Mouse (Mus musculus) limb, embryonic 11.5 days (tissue): ENCODE measurements around the gene Traf3ip2. TPM values are rescaled to one million over a fixed set of nuclear protein-coding genes. Genes with fewer than 3 reads are reported as not detected.

Experiments
- ATAC-seq: fragments of 200-750 bp; cut with Nextera tagmentation; 2 replicates; pipeline ENCODE4 v1.8.0; 2017; ENCODE audit warnings: low read depth; ENCODE audit not compliant: insufficient number of reproducible peaks, low FRiP score, low TSS enrichment
- DNase-seq: peaks from one replicate; pipeline ENCODE4 v3.0.0-alpha.2; 2015; ENCODE audit warnings: low spot score
- H3K27ac ChIP-seq: fragments of 300-500 bp; sonication (generic); replicated peaks from 2 replicates; pipeline ENCODE4 v1.5.1; 2014; ENCODE audit warnings: low read depth, mild to moderate bottlenecking, low read length
- H3K27me3 ChIP-seq: fragments of 300-500 bp; sonication (generic); 2 replicates; pipeline ENCODE4 v1.6.1; 2014; ENCODE audit warnings: mild to moderate bottlenecking, low read length, mixed read lengths; ENCODE audit not compliant: control insufficient read depth, insufficient read depth
- H3K36me3 ChIP-seq: fragments of 300-500 bp; sonication (generic); 2 replicates; pipeline ENCODE4 v1.6.1; 2014; ENCODE audit warnings: mild to moderate bottlenecking, low read length, moderate library complexity, mixed read lengths; ENCODE audit not compliant: control insufficient read depth, insufficient read depth
- H3K4me1 ChIP-seq: fragments of 300-500 bp; sonication (generic); 2 replicates; pipeline ENCODE4 v1.6.1; 2014; ENCODE audit warnings: low read length, mixed read lengths; ENCODE audit not compliant: control insufficient read depth, insufficient read depth
- H3K4me2 ChIP-seq: fragments of 300-500 bp; sonication (generic); 2 replicates; pipeline ENCODE4 v1.6.1; 2014; ENCODE audit warnings: low read depth, mild to moderate bottlenecking, moderate library complexity; ENCODE audit not compliant: severe bottlenecking
- H3K4me3 ChIP-seq: fragments of 300-500 bp; sonication (generic); 2 replicates; pipeline ENCODE4 v1.5.1; 2014; ENCODE audit warnings: low read depth, low read length
- H3K9ac ChIP-seq: fragments of 300-500 bp; sonication (generic); 2 replicates; pipeline ENCODE4 v1.6.1; 2014; ENCODE audit warnings: mild to moderate bottlenecking, low read length
- H3K9me3 ChIP-seq: fragments of 300-500 bp; sonication (generic); 2 replicates; pipeline ENCODE4 v1.6.1; 2016; ENCODE audit warnings: low read length; ENCODE audit not compliant: control insufficient read depth
- WGBS: fragments of 180-500 bp; shearing (Covaris S2); extraction: QIAGEN DNeasy Blood & Tissue Kit; methylation state at CpG from one replicate; pipeline ENCODE4 v1.1.7; 2014; 5-methylcytosine and 5-hydroxymethylcytosine counted together
- polyA plus RNA-seq: library from polyadenylated mRNA; unstranded; fragments of >200 nt; fragmentation: Nextera tagmentation; extraction: Ambion mirVana; gene quantifications from 2 replicates; pipeline ENCODE4 v1.2.1, GENCODE M21; 2014

The Traf3ip2 gene
- polyA plus RNA-seq, 1 experiment from 2014 or later = 5.9 TPM

- Histone ChIP-seq H3K4me1 (peaks cover 15% of the 10 kb centered on the region), H3K4me3 (no peak overlapping the region), H3K4me2 (no peak overlapping the region), H3K27me3 (no peaks in the 10 kb centered on the region), H3K9ac (no peak overlapping the region), H3K36me3 (no peaks in the 10 kb centered on the region), H3K9me3 (no peaks in the 10 kb centered on the region), H3K27ac (no peak overlapping the region)
- WGBS = 87% methylated on average over 5 of the region's 5 CpGs
- ATAC-seq (no peak), DNase-seq (no peak)
These were observed 7.9 kb downstream of the Traf3ip2 start for GRCm38 (mm10) chr10:39620626-39621025.

GRCm38 (mm10) chr10:39623806-39624205, 11.1 kb downstream of the Traf3ip2 start:
- no peak for DNase-seq
- 84% methylated on average over 6 of the region's 6 CpGs for WGBS
- Histone ChIP-seq H3K9me3 (no peaks in the 10 kb centered on the region), H3K27me3 (no peaks in the 10 kb centered on the region), H3K4me3 (no peak overlapping the region), H3K9ac (no peak overlapping the region), H3K4me2 (no peak overlapping the region), H3K36me3 (no peaks in the 10 kb centered on the region), H3K4me1 (peaks cover 21% of the 10 kb centered on the region), H3K27ac (no peak overlapping the region)
- no peak for ATAC-seq

DNA sequence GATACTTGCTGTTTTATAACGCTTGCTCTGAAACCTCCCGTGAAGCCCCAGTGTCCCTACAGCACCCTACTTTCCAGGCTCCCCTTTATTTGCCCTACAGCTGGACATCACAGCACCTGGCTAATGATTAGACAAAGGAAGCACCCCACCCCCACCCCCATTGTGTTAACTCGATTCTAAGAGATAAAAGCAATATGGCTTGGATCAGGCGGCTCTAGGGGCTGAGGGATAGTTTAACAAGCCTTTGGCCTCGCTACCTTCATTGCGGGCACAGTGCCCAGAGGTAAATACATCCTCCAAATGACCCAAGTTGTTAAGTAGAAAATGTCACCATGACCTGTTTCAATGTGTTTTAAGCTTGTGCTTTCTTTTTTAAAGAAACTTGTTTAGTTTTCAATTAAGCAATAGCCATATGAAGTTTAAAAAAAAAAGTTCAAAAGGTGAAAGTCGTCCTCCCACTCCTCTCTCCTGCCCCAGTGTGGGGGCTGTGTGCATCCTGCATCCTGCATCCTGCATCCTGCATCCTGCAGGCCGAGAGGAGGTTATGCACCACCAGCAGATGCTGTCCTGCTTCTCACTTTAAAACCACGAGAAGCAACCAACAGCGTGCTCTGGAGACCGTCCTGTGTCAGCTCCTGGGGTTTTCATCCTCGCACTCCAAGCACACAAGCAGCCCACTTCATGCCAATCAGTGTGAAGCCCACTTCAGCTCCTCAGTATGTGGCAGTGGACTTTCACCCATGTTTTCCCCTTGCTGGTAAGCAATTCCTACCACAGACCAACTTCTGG, 12.3 kb downstream of the Traf3ip2 start:
- WGBS = 37% methylated on average over 12 of the region's 12 CpGs
- Histone ChIP-seq H3K36me3 (no peaks in the 10 kb centered on the region), H3K9ac (no peak overlapping the region), H3K4me2 (no peak overlapping the region), H3K4me3 (no peak overlapping the region), H3K27ac (no peak overlapping the region), H3K4me1 (peaks cover 28% of the 10 kb centered on the region), H3K9me3 (no peaks in the 10 kb centered on the region), H3K27me3 (no peaks in the 10 kb centered on the region)
- DNase-seq (no peak), ATAC-seq (no peak)

- Histone ChIP-seq H3K9ac (no peak overlapping the region), H3K36me3 (no peaks in the 10 kb centered on the region), H3K4me1 (peaks cover 32% of the 10 kb centered on the region), H3K27ac (no peak overlapping the region), H3K4me3 (no peak overlapping the region), H3K4me2 (no peak overlapping the region), H3K27me3 (no peaks in the 10 kb centered on the region), H3K9me3 (no peaks in the 10 kb centered on the region)
- WGBS = 53% methylated on average over 11 of the region's 11 CpGs
- DNase-seq (no peak), ATAC-seq (no peak)
These were observed 13.0 kb downstream of the Traf3ip2 start for GRCm38 (mm10) chr10:39625626-39626260.

DNA sequence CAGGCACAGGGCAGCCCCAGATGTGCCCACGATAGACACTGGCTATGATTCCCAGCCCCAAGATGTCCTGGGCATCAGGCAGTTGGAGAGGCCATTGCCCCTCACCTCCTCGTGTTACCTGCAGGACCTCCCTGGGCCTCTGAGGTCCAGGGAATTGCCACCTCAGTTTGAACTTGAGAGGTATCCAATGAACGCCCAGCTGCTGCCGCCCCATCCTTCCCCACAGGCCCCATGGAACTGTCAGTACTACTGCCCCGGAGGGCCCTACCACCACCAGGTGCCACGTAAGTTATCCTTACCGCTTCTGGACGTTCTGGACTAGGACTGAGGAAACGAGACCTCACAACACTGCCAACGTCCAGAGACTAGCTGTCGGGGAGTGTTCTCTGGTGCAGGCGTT, 13.6 kb downstream of the Traf3ip2 start:
- Histone ChIP-seq H3K4me3 (no peak overlapping the region), H3K4me2 (no peak overlapping the region), H3K36me3 (no peaks in the 10 kb centered on the region), H3K27ac (no peak overlapping the region), H3K27me3 (no peaks in the 10 kb centered on the region), H3K9me3 (no peaks in the 10 kb centered on the region), H3K9ac (no peak overlapping the region), H3K4me1 (peaks cover 32% of the 10 kb centered on the region)
- no peak for ATAC-seq
- no peak for DNase-seq
- WGBS = 84% methylated on average over 12 of the region's 12 CpGs

GRCm38 (mm10) chr10:39628799-39629517, 16.2 kb downstream of the Traf3ip2 start:
- H3K9ac ChIP-seq = no peak overlapping the region
- H3K4me3 ChIP-seq = no peak overlapping the region
- DNase-seq = no peak
- H3K4me2 ChIP-seq = no peak overlapping the region
- no peaks in the 10 kb centered on the region for H3K36me3 ChIP-seq
- ATAC-seq = no peak
- peaks cover 36% of the 10 kb centered on the region for H3K4me1 ChIP-seq
- WGBS = 44% methylated on average over 10 of the region's 10 CpGs
- H3K27me3 ChIP-seq = no peaks in the 10 kb centered on the region
- no peaks in the 10 kb centered on the region for H3K9me3 ChIP-seq
- no peak overlapping the region for H3K27ac ChIP-seq

GRCm38 (mm10) chr10:39629746-39630552, 17.2 kb downstream of the Traf3ip2 start:
- H3K27ac ChIP-seq = no peak overlapping the region
- DNase-seq (no peak), ATAC-seq (peak; percentile 18; the same call in 1 of the 2 replicates)
- H3K9me3 ChIP-seq = no peaks in the 10 kb centered on the region
- no peaks in the 10 kb centered on the region for H3K27me3 ChIP-seq
- H3K4me3 ChIP-seq = no peak overlapping the region
- H3K36me3 ChIP-seq = no peaks in the 10 kb centered on the region
- H3K4me1 ChIP-seq = peaks cover 32% of the 10 kb centered on the region
- 36% methylated on average over 18 of the region's 18 CpGs for WGBS
- H3K4me2 ChIP-seq = no peak overlapping the region
- no peak overlapping the region for H3K9ac ChIP-seq

- ATAC-seq (no peak), DNase-seq (no peak)
- no peaks in the 10 kb centered on the region for H3K9me3 ChIP-seq
- no peak overlapping the region for H3K27ac ChIP-seq
- H3K9ac ChIP-seq = no peak overlapping the region
- H3K4me2 ChIP-seq = no peak overlapping the region
- 62% methylated on average over 6 of the region's 6 CpGs for WGBS
- H3K36me3 ChIP-seq = peaks cover 1% of the 10 kb centered on the region; the same call in 1 of the 2 replicates
- H3K27me3 ChIP-seq = no peaks in the 10 kb centered on the region
- peaks cover 24% of the 10 kb centered on the region for H3K4me1 ChIP-seq
- no peak overlapping the region for H3K4me3 ChIP-seq
These were observed 18.1 kb downstream of the Traf3ip2 start for GRCm38 (mm10) chr10:39630811-39631210.
